Mouse (Mus musculus): ENCODE measurements around the gene Fam98c. TPM values are rescaled to one million over a fixed set of nuclear protein-coding genes. Genes with fewer than 3 reads are reported as not detected.

The Fam98c gene
- polyA plus RNA-seq, 2 experiments: 4.6 to 5.1 TPM

GRCm38 (mm10) chr7:29108992-29109955 lies 46.8 kb downstream of the Fam98c start:
- DNase-seq (ENCODE audit: low read depth in 3 of 3, low spot score in 3 of 3): no peak
- Histone ChIP-seq H3K4me2 (ENCODE audit: low read depth) (no peak overlapping the region), H3K36me3 (replicated peaks; ENCODE audit: control insufficient read depth, insufficient read depth, low read depth) (no peaks in the 10 kb centered on the region), H3K9ac (replicated peaks) (no peak overlapping the region), H3K27ac (no peak overlapping the region), H3K27me3 (ENCODE audit: control insufficient read depth, insufficient read depth, low read length) (no peaks in the 10 kb centered on the region), H3K4me3 (ENCODE audit: insufficient read depth in 1 of 2, low read depth in 2 of 2, low read length in 2 of 2) (no peak overlapping the region), H3K9me3 (ENCODE audit: control insufficient read depth, low read length) (no peaks in the 10 kb centered on the region), H3K4me1 (replicated peaks; ENCODE audit: control insufficient read depth in 2 of 2, insufficient read depth in 2 of 2, low read length in 1 of 2) (no peaks in the 10 kb centered on the region)
- no peak for TF ChIP-seq CTCF (IDR thresholded peaks at IDR 0.05; ENCODE audit: low read depth)
- TF ChIP-seq EP300 (IDR thresholded peaks at IDR 0.05; ENCODE audit: low read depth): no peak
- WGBS (ENCODE audit: insufficient replicate concordance): 34% methylated on average over 38 of the region's 38 CpGs
- no peak for ATAC-seq (ENCODE audit: insufficient read depth)

Other genes starting within 250 kb of the Fam98c start
- gene Actn4, start 193.9 kb downstream of the Fam98c start, polyA plus RNA-seq (2012; rRNA removed): 80.4 and 86.2 TPM in 2 replicates
- 94.5 and 105 TPM in 2 replicates for gene Actn4, start 193.9 kb downstream of the Fam98c start, polyA plus RNA-seq (2014; fragmentation: Nextera tagmentation; extraction: Ambion mirVana)
- 281 and 283 TPM in 2 replicates for gene Eif3k, start 174.4 kb downstream of the Fam98c start, polyA plus RNA-seq (2012; rRNA removed)
- gene Eif3k, start 174.4 kb downstream of the Fam98c start, polyA plus RNA-seq (2014; fragmentation: Nextera tagmentation; extraction: Ambion mirVana): 283 and 288 TPM in 2 replicates
- gene Map4k1, start 174.2 kb downstream of the Fam98c start, polyA plus RNA-seq (2012; rRNA removed): 16.7 and 17.3 TPM in 2 replicates
- 24.9 and 27.4 TPM in 2 replicates for gene Map4k1, start 174.2 kb downstream of the Fam98c start, polyA plus RNA-seq (2014; fragmentation: Nextera tagmentation; extraction: Ambion mirVana)
- 0.06 and 0.15 TPM in 2 replicates for gene Ryr1, start 31.1 kb downstream of the Fam98c start, polyA plus RNA-seq (2012; rRNA removed)
- gene Ryr1, start 31.1 kb downstream of the Fam98c start, polyA plus RNA-seq (2014; fragmentation: Nextera tagmentation; extraction: Ambion mirVana): 0.06 and 0.08 TPM in 2 replicates
- 0.88 and 0.96 TPM in 2 replicates for gene Rasgrp4, start 21.4 kb downstream of the Fam98c start, polyA plus RNA-seq (2012; rRNA removed)
- gene Rasgrp4, start 21.4 kb downstream of the Fam98c start, polyA plus RNA-seq (2014; fragmentation: Nextera tagmentation; extraction: Ambion mirVana): 0.04 and 0.39 TPM in 2 replicates
- 0.03 and 0.04 TPM in 2 replicates for gene Ggn, start 14.0 kb upstream of the Fam98c start, polyA plus RNA-seq (2012; rRNA removed)
- not detected in 2 replicates for gene Ggn, start 14.0 kb upstream of the Fam98c start, polyA plus RNA-seq (2014; fragmentation: Nextera tagmentation; extraction: Ambion mirVana)
- 0.38 and 0.51 TPM in 2 replicates for gene Spred3, start 14.2 kb upstream of the Fam98c start, polyA plus RNA-seq (2012; rRNA removed)
- 0.04 and 0.08 TPM in 2 replicates for gene Spred3, start 14.2 kb upstream of the Fam98c start, polyA plus RNA-seq (2014; fragmentation: Nextera tagmentation; extraction: Ambion mirVana)
- gene Psmd8, start 24.5 kb upstream of the Fam98c start, polyA plus RNA-seq (2012; rRNA removed): 86.0 and 86.2 TPM in 2 replicates
- gene Psmd8, start 24.5 kb upstream of the Fam98c start, polyA plus RNA-seq (2014; fragmentation: Nextera tagmentation; extraction: Ambion mirVana): 130 and 131 TPM in 2 replicates
- 0.32 and 0.45 TPM in 2 replicates for gene Catsperg1, start 57.8 kb upstream of the Fam98c start, polyA plus RNA-seq (2012; rRNA removed)
- gene Catsperg1, start 57.8 kb upstream of the Fam98c start, polyA plus RNA-seq (2014; fragmentation: Nextera tagmentation; extraction: Ambion mirVana): 0.11 TPM in 1 of 2 replicates, not detected in the other
- 2.4 TPM in 2 replicates for gene Kcnk6, start 76.3 kb upstream of the Fam98c start, polyA plus RNA-seq (2012; rRNA removed)
- 0.55 and 0.82 TPM in 2 replicates for gene Kcnk6, start 76.3 kb upstream of the Fam98c start, polyA plus RNA-seq (2014; fragmentation: Nextera tagmentation; extraction: Ambion mirVana)
- 24.4 and 29.4 TPM in 2 replicates for gene Yif1b, start 82.1 kb upstream of the Fam98c start, polyA plus RNA-seq (2012; rRNA removed)
- gene Yif1b, start 82.1 kb upstream of the Fam98c start, polyA plus RNA-seq (2014; fragmentation: Nextera tagmentation; extraction: Ambion mirVana): 41.6 and 44.5 TPM in 2 replicates
- gene 2200002D01Rik, start 92.2 kb upstream of the Fam98c start, polyA plus RNA-seq (2012; rRNA removed): 0.39 and 1.3 TPM in 2 replicates
- 2.6 and 4.8 TPM in 2 replicates for gene 2200002D01Rik, start 92.2 kb upstream of the Fam98c start, polyA plus RNA-seq (2014; fragmentation: Nextera tagmentation; extraction: Ambion mirVana)
- 14.6 and 15.6 TPM in 2 replicates for gene Spint2, start 125.7 kb upstream of the Fam98c start, polyA plus RNA-seq (2012; rRNA removed)
- gene Spint2, start 125.7 kb upstream of the Fam98c start, polyA plus RNA-seq (2014; fragmentation: Nextera tagmentation; extraction: Ambion mirVana): 22.3 and 23.6 TPM in 2 replicates
- 1.5 and 2.5 TPM in 2 replicates for gene Ppp1r14a, start 133.1 kb upstream of the Fam98c start, polyA plus RNA-seq (2012; rRNA removed)
- gene Ppp1r14a, start 133.1 kb upstream of the Fam98c start, polyA plus RNA-seq (2014; fragmentation: Nextera tagmentation; extraction: Ambion mirVana): 2.3 TPM in 2 replicates
- 0.81 TPM in 2 replicates for gene Dpf1, start 147.7 kb upstream of the Fam98c start, polyA plus RNA-seq (2012; rRNA removed)
- gene Dpf1, start 147.7 kb upstream of the Fam98c start, polyA plus RNA-seq (2014; fragmentation: Nextera tagmentation; extraction: Ambion mirVana): 1.0 and 2.1 TPM in 2 replicates

Data from liver, embryonic 14.5 days (tissue).